Mouse (Mus musculus): ENCODE measurements around the gene Kif13a. TPM values are rescaled to one million over a fixed set of nuclear protein-coding genes. Genes with fewer than 3 reads are reported as not detected.

The Kif13a gene
- 10 to 100 TPM; 18.9 to 32.2 TPM for polyA plus RNA-seq (2017; shearing (Covaris generic))

GRCm38 (mm10) chr13:46929719-46930658, at the start of gene Kif13a:
Gene Kif13a (minus strand): TSS chr13:46929867.

GRCm38 (mm10) chr13:46727837-46728268, 201.8 kb downstream of the Kif13a start, which contains the start of gene Nup153:
Gene Nup153 (minus strand): TSS chr13:46727940.

Other genes starting within 250 kb of the Kif13a start
- gene Nup153, start 201.9 kb downstream of the Kif13a start, polyA plus RNA-seq (2017; shearing (Covaris generic)), result 100 to 1,000 TPM in 1 of 2 experiments, 10 to 100 TPM in 1; 99.1 to 142 TPM
- gene Nhlrc1, start 85.0 kb upstream of the Kif13a start, polyA plus RNA-seq (2017; shearing (Covaris generic)), result 1 to 10 TPM; 1.1 to 1.4 TPM
- 10 to 100 TPM; 22.5 to 42.4 TPM for gene Kdm1b, start 113.6 kb upstream of the Kif13a start, polyA plus RNA-seq (2017; shearing (Covaris generic))
- gene Tpmt, start 114.9 kb upstream of the Kif13a start, polyA plus RNA-seq (2017; shearing (Covaris generic)), result 10 to 100 TPM in 1 of 2 experiments, 1 to 10 TPM in 1; 4.9 to 12.1 TPM
- 100 to 1,000 TPM; 158 to 159 TPM for gene Dek, start 176.3 kb upstream of the Kif13a start, polyA plus RNA-seq (2017; shearing (Covaris generic))
- gene Rnf144b, start 192.8 kb upstream of the Kif13a start, polyA plus RNA-seq (2017; shearing (Covaris generic)), result 1 to 10 TPM in 1 of 2 experiments, under 1 TPM in 1; 0.04 to 1.0 TPM

All from inflammation-experienced regulatory T-cells (primary cell).